Mouse (Mus musculus): ENCODE data around the gene Acd. TPM values are rescaled to one million over a fixed set of nuclear protein-coding genes. Genes with fewer than 3 reads are reported as not detected.

Gene Acd
- polyA plus RNA-seq, 1 experiment from 2014 or later, result 83.9 TPM

DNA sequence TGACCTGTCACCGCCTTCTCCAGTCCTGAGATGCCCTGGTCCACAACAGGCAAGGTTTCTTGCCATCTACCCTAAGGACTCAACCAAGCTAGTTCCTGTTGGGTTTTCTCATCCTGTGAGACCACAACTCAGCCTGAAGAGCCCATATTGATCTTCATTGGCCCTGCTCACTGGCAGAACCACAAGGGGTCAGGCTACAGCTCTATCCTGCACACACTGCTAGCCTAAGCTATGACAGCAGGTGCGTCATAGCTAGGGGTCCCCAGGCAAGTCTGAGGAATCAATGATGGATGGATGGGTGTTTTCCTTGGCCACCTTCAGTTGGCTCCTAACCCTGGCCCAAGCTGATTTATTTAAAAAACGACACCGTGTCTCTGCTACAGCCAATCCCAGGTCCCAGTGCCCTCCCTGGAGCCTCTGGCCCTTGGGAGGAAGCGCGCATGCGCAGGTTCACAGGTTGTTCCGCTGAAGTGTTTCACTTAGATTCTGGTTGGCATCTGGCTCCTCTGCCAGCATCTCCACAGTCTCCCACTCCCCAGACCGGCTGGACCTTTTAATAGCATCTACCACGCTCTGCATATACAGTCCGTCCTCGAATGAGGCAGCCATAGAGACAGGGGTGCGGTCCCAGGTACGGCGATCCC is 15.5 kb upstream of the Acd start:
- Histone ChIP-seq H3K36me3 (ENCODE audit: control insufficient read depth, insufficient read depth, low read length) (peaks cover 11% of the 10 kb centered on the region), H3K27me3 (ENCODE audit: control insufficient read depth, insufficient read depth, low read length) (no peaks in the 10 kb centered on the region), H3K9me3 (ENCODE audit: control insufficient read depth, low read length) (no peaks in the 10 kb centered on the region), H3K4me1 (ENCODE audit: control insufficient read depth, insufficient read depth, low read length) (no peaks in the 10 kb centered on the region), H3K4me2 (ENCODE audit: low read depth, low read length) (no peak overlapping the region), H3K4me3 (ENCODE audit: low read depth, low read length) (no peak overlapping the region), H3K27ac (ENCODE audit: low read depth, low read length) (no peak overlapping the region), H3K9ac (replicated peaks; ENCODE audit: low read depth, low read length) (no peak overlapping the region)
- 97% methylated on average over 15 of the region's 15 CpGs for WGBS
- no peak for ATAC-seq (ENCODE audit: low read depth)

DNA sequence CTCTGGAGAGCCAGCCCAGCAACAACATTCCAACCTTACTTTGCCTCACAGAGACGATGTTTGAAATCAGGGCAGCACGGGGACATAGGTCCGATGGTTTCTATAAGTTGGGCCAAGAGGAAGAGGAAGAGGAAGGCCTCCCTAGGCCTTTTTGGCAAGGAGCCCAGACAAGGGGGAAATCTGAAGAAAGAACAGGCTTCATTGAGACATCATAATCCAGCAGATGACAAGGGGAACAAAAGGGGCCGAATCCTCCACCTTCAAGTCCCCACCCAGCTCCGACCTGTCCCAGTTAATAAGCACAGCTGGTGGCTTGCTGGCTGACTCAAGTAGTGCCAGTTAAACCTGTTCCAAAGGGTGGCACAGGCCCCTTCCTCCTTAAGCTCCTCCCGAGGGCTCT is 14.1 kb upstream of the Acd start:
- Histone ChIP-seq H3K9ac (replicated peaks; ENCODE audit: low read depth, low read length) (no peak overlapping the region), H3K4me2 (ENCODE audit: low read depth, low read length) (no peak overlapping the region), H3K27ac (ENCODE audit: low read depth, low read length) (no peak overlapping the region), H3K36me3 (ENCODE audit: control insufficient read depth, insufficient read depth, low read length) (peaks cover 11% of the 10 kb centered on the region), H3K4me3 (ENCODE audit: low read depth, low read length) (no peak overlapping the region), H3K27me3 (ENCODE audit: control insufficient read depth, insufficient read depth, low read length) (no peaks in the 10 kb centered on the region), H3K4me1 (ENCODE audit: control insufficient read depth, insufficient read depth, low read length) (no peaks in the 10 kb centered on the region), H3K9me3 (ENCODE audit: control insufficient read depth, low read length) (no peaks in the 10 kb centered on the region)
- ATAC-seq (ENCODE audit: low read depth), result no peak
- 81% methylated on average over 6 of the region's 6 CpGs for WGBS

DNA sequence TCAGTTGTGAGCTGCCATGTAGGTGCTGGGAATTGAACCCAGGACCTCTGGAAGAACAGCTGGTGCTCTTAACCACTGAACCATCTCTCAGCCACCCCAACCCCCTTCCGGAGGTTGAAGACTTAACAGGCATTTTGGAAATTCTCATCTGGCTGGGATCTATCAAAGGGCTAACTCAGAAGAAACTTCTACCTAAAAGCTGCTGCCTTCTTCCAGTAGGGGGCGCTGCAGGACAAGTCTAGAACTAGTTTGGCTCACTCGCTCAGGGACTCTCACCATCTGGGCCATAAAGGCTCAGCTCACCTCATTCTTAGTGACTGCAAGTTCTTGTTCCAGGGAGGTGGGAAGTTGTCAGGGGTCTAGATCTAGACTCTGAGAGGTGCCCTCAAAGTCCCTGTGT is 13.2 kb upstream of the Acd start:
- H3K4me1 ChIP-seq (ENCODE audit: control insufficient read depth, insufficient read depth, low read length), result no peaks in the 10 kb centered on the region
- peak; percentile 25; the same call in 1 of the 2 replicates for ATAC-seq (ENCODE audit: low read depth)

DNA sequence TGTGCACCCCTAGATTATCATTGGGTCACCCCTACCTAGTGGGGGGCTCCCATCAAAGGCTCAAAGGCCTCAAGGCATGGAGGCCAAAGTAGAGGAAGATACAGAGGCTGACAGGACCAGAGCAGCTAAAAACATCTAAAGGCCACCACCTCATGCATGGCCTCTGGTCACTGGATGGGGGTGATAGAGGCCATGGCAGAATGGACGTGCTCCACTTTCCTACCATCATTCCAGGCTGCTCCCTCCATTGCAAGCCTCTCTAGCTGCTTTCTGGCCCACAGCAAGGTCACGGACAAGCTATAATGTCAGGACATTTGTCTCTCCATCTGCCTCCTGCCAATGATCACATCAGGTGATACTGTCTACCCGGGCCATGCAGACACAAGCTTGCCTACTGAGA is 11.4 kb upstream of the Acd start:
- Histone ChIP-seq H3K36me3 (ENCODE audit: control insufficient read depth, insufficient read depth, low read length) (peaks cover 10% of the 10 kb centered on the region), H3K4me2 (ENCODE audit: low read depth, low read length) (no peak overlapping the region), H3K4me3 (ENCODE audit: low read depth, low read length) (no peak overlapping the region), H3K4me1 (ENCODE audit: control insufficient read depth, insufficient read depth, low read length) (peaks cover 3% of the 10 kb centered on the region; the same call in 1 of the 2 replicates), H3K27me3 (ENCODE audit: control insufficient read depth, insufficient read depth, low read length) (no peaks in the 10 kb centered on the region), H3K9ac (replicated peaks; ENCODE audit: low read depth, low read length) (no peak overlapping the region), H3K9me3 (ENCODE audit: control insufficient read depth, low read length) (no peaks in the 10 kb centered on the region), H3K27ac (ENCODE audit: low read depth, low read length) (no peak overlapping the region)
- ATAC-seq (ENCODE audit: low read depth), result no peak
- 86% methylated on average over 3 of the region's 3 CpGs for WGBS

More for the DNA sequence above, 13.2 kb upstream of the Acd start:
- no peaks in the 10 kb centered on the region for H3K9me3 ChIP-seq (ENCODE audit: control insufficient read depth, low read length)
- peaks cover 11% of the 10 kb centered on the region for H3K36me3 ChIP-seq (ENCODE audit: control insufficient read depth, insufficient read depth, low read length)
- no peak overlapping the region for H3K9ac ChIP-seq (replicated peaks; ENCODE audit: low read depth, low read length)
- WGBS, result 10% methylated on average over 3 of the region's 3 CpGs
- no peak overlapping the region for H3K4me2 ChIP-seq (ENCODE audit: low read depth, low read length)
- no peak overlapping the region for H3K4me3 ChIP-seq (ENCODE audit: low read depth, low read length)
- no peak overlapping the region for H3K27ac ChIP-seq (ENCODE audit: low read depth, low read length)
- H3K27me3 ChIP-seq (ENCODE audit: control insufficient read depth, insufficient read depth, low read length), result no peaks in the 10 kb centered on the region

DNA sequence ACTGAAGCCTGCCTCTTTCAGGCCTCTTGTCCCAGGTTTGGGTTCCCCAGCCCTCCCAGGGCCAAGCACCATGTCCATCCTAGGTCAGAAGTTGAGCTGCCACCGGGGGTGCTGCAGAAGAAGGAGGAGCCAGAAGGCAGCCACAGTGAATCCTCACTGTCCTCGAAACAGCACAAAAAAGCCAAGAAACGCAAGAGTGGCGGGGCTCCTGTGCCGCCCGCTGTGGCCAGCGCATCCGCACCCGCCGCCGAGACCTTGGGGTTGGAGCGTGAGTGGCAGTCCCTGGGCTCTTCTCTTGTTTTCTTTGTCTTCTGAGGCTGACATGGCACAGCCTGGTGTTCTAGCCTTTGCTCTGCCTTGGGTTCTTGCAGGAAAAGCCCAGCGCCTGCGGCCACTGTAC is 8.4 kb upstream of the Acd start:
- no peak overlapping the region for H3K27ac ChIP-seq (ENCODE audit: low read depth, low read length)
- H3K4me2 ChIP-seq (ENCODE audit: low read depth, low read length), result no peak overlapping the region
- no peak overlapping the region for H3K4me3 ChIP-seq (ENCODE audit: low read depth, low read length)
- no peaks in the 10 kb centered on the region for H3K9me3 ChIP-seq (ENCODE audit: control insufficient read depth, low read length)
- H3K9ac ChIP-seq (replicated peaks; ENCODE audit: low read depth, low read length), result no peak overlapping the region
- H3K27me3 ChIP-seq (ENCODE audit: control insufficient read depth, insufficient read depth, low read length), result no peaks in the 10 kb centered on the region
- WGBS, result 79% methylated on average over 14 of the region's 14 CpGs
- H3K4me1 ChIP-seq (ENCODE audit: control insufficient read depth, insufficient read depth, low read length), result peaks cover 11% of the 10 kb centered on the region; the same call in 1 of the 2 replicates
- no peaks in the 10 kb centered on the region for H3K36me3 ChIP-seq (ENCODE audit: control insufficient read depth, insufficient read depth, low read length)
- ATAC-seq (ENCODE audit: low read depth), result no peak

DNA sequence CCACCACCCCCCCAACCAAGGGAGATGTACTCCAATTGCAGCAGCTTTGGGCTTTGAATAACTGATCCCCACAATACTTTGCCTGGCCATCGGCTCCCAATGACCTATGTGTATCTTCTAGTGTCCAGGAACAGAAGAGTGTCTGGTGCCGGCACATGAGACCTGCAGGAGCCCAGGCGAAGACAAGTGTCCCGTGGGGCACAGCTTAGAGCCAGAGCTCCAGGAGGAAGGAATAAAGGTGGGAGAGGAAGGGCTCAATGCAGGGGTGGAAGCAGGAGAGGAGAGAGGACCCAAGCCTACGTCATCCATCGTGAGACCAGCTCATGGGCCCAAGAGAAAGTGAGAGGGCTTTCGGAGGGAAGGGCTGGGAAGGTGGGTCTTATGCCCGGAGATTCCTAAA is 7.8 kb upstream of the Acd start:
- Histone ChIP-seq H3K9ac (replicated peaks; ENCODE audit: low read depth, low read length) (no peak overlapping the region), H3K4me1 (ENCODE audit: control insufficient read depth, insufficient read depth, low read length) (peaks cover 11% of the 10 kb centered on the region; the same call in 1 of the 2 replicates), H3K27ac (ENCODE audit: low read depth, low read length) (no peak overlapping the region), H3K36me3 (ENCODE audit: control insufficient read depth, insufficient read depth, low read length) (no peaks in the 10 kb centered on the region), H3K4me3 (ENCODE audit: low read depth, low read length) (no peak overlapping the region), H3K27me3 (ENCODE audit: control insufficient read depth, insufficient read depth, low read length) (no peaks in the 10 kb centered on the region), H3K9me3 (ENCODE audit: control insufficient read depth, low read length) (no peaks in the 10 kb centered on the region), H3K4me2 (ENCODE audit: low read depth, low read length) (no peak overlapping the region)
- ATAC-seq (ENCODE audit: low read depth), result no peak
- whole genome bisulfite sequencing, result 89% methylated on average over 8 of the region's 8 CpGs

DNA sequence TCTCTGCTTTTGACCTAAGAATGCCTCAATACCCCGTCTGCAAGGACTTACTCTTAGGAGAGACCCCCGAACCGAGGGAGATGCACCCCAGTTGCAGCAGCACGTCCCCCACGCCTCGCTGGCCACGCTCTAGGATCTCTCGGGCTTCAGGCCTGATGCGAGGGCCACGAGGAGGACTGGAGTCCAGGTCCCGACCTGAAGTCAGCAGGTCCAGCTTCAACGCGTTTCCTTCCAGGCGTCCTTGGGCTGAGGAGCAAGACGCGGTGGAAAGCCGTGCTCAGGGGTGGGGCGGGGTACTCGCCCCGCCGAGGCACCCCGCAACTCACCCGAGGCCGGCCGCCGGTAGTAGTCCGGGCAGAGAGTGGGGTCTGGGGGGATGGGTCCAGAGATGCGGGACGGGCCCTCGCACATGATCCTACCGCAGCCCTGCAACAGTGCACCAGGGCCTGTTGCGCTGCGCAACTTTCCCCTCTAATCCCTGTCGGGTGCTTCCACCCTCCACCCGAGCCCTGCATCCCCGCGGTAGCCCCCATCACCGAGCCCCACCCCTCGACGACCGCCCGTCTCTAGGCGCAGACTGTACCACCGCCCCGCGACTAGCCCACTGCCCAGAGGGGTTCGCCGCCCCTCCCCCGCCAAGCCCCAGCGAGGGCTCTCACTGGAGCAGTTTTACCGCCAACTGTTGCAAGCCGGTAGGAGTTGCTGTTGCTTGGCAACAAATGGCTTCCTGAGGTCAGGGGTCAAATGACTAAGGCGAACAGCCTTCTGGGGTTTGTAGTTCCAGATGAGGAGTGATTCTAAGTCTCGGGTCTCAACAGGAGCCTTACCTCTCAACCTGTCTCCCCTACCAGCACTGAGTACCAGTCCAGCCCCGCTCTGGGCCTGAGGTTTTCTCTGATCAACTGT is 6.8 kb upstream of the Acd start, which contains the start of the genes 4933405L10Rik and Enkd1:
TSS of gene 4933405L10Rik (plus strand) at position 158 of the 906 bp plus-strand sequence.
TSS of gene Enkd1 (minus strand) at position 713 of the 906 bp plus-strand sequence.
- peak; percentile 81 for ATAC-seq (ENCODE audit: low read depth)
- H3K4me1 ChIP-seq (ENCODE audit: control insufficient read depth, insufficient read depth, low read length), result peaks cover 11% of the 10 kb centered on the region; the same call in 1 of the 2 replicates
- no peaks in the 10 kb centered on the region for H3K9me3 ChIP-seq (ENCODE audit: control insufficient read depth, low read length)
- H3K9ac ChIP-seq (replicated peaks; ENCODE audit: low read depth, low read length), result peak within 1 kb of the TSS; percentile 26
- H3K36me3 ChIP-seq (ENCODE audit: control insufficient read depth, insufficient read depth, low read length), result no peaks in the 10 kb centered on the region
- WGBS, result 1% methylated on average over 55 of the region's 55 CpGs
- H3K27me3 ChIP-seq (ENCODE audit: control insufficient read depth, insufficient read depth, low read length), result no peaks in the 10 kb centered on the region
- no peak within 1 kb of the TSS for H3K27ac ChIP-seq (ENCODE audit: low read depth, low read length)
- peak within 1 kb of the TSS; percentile 81 for H3K4me2 ChIP-seq (ENCODE audit: low read depth, low read length)
- H3K4me3 ChIP-seq (ENCODE audit: low read depth, low read length), result peak within 1 kb of the TSS; percentile 46

DNA sequence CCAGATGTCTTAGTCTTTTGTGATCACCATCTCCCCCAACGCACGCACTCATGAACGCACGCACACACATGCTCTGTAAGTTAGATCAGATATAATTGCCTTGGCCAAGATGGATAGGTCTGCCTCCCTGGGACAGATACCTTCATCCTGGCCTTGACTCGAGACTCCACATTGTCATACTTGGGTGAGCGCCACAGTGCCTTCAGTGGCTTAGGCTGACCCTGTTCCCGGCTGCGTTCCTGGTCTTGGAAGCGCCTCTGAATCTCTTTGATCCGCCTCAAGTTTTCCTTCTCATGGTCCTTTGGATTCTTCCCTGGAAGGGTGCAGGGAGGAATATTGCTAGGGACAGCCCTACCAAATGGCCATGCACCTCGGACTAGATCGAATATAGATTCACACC is 5.5 kb upstream of the Acd start:
- Histone ChIP-seq H3K27ac (ENCODE audit: low read depth, low read length) (no peak overlapping the region), H3K27me3 (ENCODE audit: control insufficient read depth, insufficient read depth, low read length) (no peaks in the 10 kb centered on the region), H3K9ac (replicated peaks; ENCODE audit: low read depth, low read length) (no peak overlapping the region), H3K9me3 (ENCODE audit: control insufficient read depth, low read length) (no peaks in the 10 kb centered on the region), H3K4me1 (ENCODE audit: control insufficient read depth, insufficient read depth, low read length) (peaks cover 20% of the 10 kb centered on the region), H3K36me3 (ENCODE audit: control insufficient read depth, insufficient read depth, low read length) (no peaks in the 10 kb centered on the region), H3K4me2 (ENCODE audit: low read depth, low read length) (peak overlapping the region; percentile 81; the same call in 1 of the 2 replicates), H3K4me3 (ENCODE audit: low read depth, low read length) (no peak overlapping the region)
- ATAC-seq (ENCODE audit: low read depth), result no peak
- WGBS, result 81% methylated on average over 12 of the region's 12 CpGs

DNA sequence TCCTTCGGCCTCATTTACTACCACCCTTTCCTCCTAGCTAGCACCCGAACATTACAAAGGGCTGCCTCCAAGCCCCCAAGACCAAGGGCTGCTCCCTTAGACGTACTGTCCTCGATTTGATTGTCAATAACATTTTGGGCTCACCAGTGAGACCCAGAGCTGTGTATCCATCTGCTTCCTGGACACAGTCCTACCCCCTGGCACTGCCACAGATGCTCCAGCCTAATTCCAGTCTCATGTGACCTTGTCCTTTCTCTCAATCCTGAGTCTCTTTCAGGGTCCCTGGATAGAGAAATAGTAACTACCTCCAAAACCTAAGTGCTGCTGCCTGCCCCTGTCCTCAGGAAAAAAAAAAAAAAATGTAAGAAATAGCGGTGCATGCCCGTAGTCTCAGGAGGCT is 4.1 kb upstream of the Acd start:
- Histone ChIP-seq H3K36me3 (ENCODE audit: control insufficient read depth, insufficient read depth, low read length) (no peaks in the 10 kb centered on the region), H3K4me2 (ENCODE audit: low read depth, low read length) (no peak overlapping the region), H3K4me1 (ENCODE audit: control insufficient read depth, insufficient read depth, low read length) (peaks cover 26% of the 10 kb centered on the region), H3K27ac (ENCODE audit: low read depth, low read length) (no peak overlapping the region), H3K9me3 (ENCODE audit: control insufficient read depth, low read length) (no peaks in the 10 kb centered on the region), H3K9ac (replicated peaks; ENCODE audit: low read depth, low read length) (no peak overlapping the region), H3K27me3 (ENCODE audit: control insufficient read depth, insufficient read depth, low read length) (no peaks in the 10 kb centered on the region), H3K4me3 (ENCODE audit: low read depth, low read length) (no peak overlapping the region)
- WGBS, result 90% methylated on average over 6 of the region's 6 CpGs
- no peak for ATAC-seq (ENCODE audit: low read depth)

Data from neural tube, embryonic 14.5 days (tissue).